Mouse (Mus musculus) intestine, embryonic 14.5 days (tissue): ENCODE data around the gene Sh3bp2. TPM values are rescaled to one million over a fixed set of nuclear protein-coding genes. Genes with fewer than 3 reads are reported as not detected.

Experiments
- ATAC-seq: fragments of 200-750 bp; cut with Nextera tagmentation; replicated peaks from 2 replicates; pipeline ENCODE4 v1.8.0; 2017; ENCODE audit warnings: low read depth, moderate number of reproducible peaks, moderate TSS enrichment, moderate library complexity; ENCODE audit not compliant: low FRiP score, low TSS enrichment
- DNase-seq: peaks from one replicate; pipeline ENCODE4 v3.0.0-alpha.2; 2018; ENCODE audit warnings: low spot score
- H3K27ac ChIP-seq: fragments of 300-500 bp; sonication (generic); 2 replicates; pipeline ENCODE4 v1.5.1; 2014; ENCODE audit warnings: low read depth, mild to moderate bottlenecking, control low read depth
- H3K27me3 ChIP-seq: fragments of 300-500 bp; sonication (generic); replicated peaks from 2 replicates; pipeline ENCODE4 v1.6.1; 2014; ENCODE audit warnings: low read length, control low read depth; ENCODE audit not compliant: control insufficient read depth, insufficient read depth
- H3K36me3 ChIP-seq: fragments of 300-500 bp; sonication (generic); 2 replicates; pipeline ENCODE4 v1.6.1; 2014; ENCODE audit warnings: low read length, control low read depth; ENCODE audit not compliant: control insufficient read depth, insufficient read depth
- H3K4me1 ChIP-seq: fragments of 300-500 bp; sonication (generic); replicated peaks from 2 replicates; pipeline ENCODE4 v1.6.1; 2014; ENCODE audit warnings: low read length, control low read depth, mixed read lengths; ENCODE audit not compliant: control insufficient read depth, insufficient read depth
- H3K4me2 ChIP-seq: fragments of 300-500 bp; sonication (generic); 2 replicates; pipeline ENCODE4 v1.6.1; 2014; ENCODE audit warnings: low read length
- H3K4me3 ChIP-seq: fragments of 300-500 bp; sonication (generic); 2 replicates; pipeline ENCODE4 v1.5.1; 2014; ENCODE audit warnings: low read depth, low read length, control low read depth, mixed read lengths
- H3K9ac ChIP-seq: fragments of 300-500 bp; sonication (generic); 2 replicates; pipeline ENCODE4 v1.6.1; 2014; ENCODE audit warnings: mild to moderate bottlenecking, low read length
- H3K9me3 ChIP-seq: fragments of 300-500 bp; sonication (generic); 2 replicates; pipeline ENCODE4 v1.6.1; 2016; ENCODE audit warnings: low read length, control low read depth; ENCODE audit not compliant: control insufficient read depth
- WGBS: fragments of 180-500 bp; shearing (Covaris S2); extraction: QIAGEN DNeasy Blood & Tissue Kit; methylation state at CpG from one replicate; pipeline ENCODE4 v1.1.7; 2014; 5-methylcytosine and 5-hydroxymethylcytosine counted together
- polyA plus RNA-seq: library from polyadenylated mRNA; unstranded; fragments of >200 nt; fragmentation: Nextera tagmentation; extraction: Ambion mirVana; gene quantifications from 2 replicates; pipeline ENCODE4 v1.2.1, GENCODE M21; 2014

Gene Sh3bp2
- polyA plus RNA-seq, result 5.7 and 7.7 TPM in 2 replicates

DNA sequence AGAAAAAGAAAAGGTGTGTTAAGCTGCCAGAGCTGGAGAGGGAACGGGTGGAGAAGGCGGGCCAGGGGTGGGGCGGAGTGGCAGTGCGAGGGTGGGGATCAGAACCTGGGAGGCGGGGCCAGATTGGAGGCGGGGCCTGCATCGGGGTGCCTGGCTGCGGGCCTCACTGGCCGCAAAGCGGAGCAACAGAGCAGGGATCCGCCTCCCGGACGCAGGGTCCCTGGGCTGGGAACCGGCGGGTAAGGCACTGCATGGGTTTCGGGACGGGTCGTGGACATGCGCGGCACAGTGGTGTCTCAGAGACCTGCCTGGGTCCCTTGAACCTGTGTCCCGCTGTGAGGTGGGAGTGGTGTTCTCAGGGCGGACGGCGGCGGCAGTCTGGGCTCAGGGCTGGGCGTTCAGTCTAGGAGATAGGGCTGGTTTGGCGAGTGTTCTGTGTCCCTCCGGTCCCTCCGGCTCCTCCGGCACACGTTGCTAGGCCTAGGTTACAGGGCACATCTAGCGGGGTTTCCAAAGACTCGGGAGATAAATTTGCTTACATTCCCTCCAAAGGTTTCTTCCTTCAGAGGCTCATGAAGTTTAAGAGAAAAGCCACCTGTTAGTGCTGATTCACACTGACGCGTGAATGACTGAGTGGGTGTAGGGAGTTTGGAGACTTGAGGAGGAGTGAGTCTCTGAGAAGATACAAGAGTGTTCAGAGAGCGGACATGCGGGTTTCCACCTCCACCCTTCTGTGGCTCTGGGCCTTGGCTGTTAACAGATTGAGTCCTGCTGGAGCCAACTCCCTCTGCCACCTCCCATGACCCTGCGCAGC is at the start of gene Sh3bp2:
TSS of gene Sh3bp2 (plus strand) at position 176 of the 814 bp plus-strand sequence.
- H3K9ac ChIP-seq, result peak within 1 kb of the TSS; percentile 42; the same call in 1 of the 2 replicates
- no peaks in the 10 kb centered on the region for H3K36me3 ChIP-seq
- H3K9me3 ChIP-seq, result no peaks in the 10 kb centered on the region
- peak; percentile 97 for DNase-seq
- peak within 1 kb of the TSS; percentile 69 for H3K4me2 ChIP-seq
- peak within 1 kb of the TSS; percentile 46 for H3K4me3 ChIP-seq
- H3K4me1 ChIP-seq, result peaks cover 7% of the 10 kb centered on the region; the same call in 1 of the 2 replicates
- ATAC-seq, result peak; percentile 95
- no peaks in the 10 kb centered on the region for H3K27me3 ChIP-seq
- no peak within 1 kb of the TSS for H3K27ac ChIP-seq
- WGBS, result 3% methylated on average over 36 of the region's 38 CpGs

DNA sequence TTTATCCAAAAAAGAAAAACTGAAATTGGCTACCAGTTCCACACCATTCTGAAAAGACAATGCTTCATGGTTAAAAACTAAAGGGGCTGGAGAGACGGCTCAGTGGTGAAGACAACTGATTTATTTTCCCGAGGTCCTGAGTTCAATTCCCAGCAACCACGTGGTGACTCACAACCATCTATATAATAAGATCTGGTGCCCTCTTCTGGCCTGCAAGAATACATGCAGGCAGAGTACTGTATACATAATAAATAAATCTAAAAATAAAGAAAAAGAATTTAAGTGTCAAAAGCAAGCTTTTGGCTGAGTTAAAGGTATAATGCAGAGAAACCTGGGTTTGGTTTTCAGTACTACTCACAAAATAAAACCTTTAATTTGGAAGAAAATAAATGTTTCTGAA is 44.7 kb upstream of the Sh3bp2 start:
- Histone ChIP-seq H3K36me3 (peaks cover 73% of the 10 kb centered on the region), H3K4me1 (no peaks in the 10 kb centered on the region)

DNA sequence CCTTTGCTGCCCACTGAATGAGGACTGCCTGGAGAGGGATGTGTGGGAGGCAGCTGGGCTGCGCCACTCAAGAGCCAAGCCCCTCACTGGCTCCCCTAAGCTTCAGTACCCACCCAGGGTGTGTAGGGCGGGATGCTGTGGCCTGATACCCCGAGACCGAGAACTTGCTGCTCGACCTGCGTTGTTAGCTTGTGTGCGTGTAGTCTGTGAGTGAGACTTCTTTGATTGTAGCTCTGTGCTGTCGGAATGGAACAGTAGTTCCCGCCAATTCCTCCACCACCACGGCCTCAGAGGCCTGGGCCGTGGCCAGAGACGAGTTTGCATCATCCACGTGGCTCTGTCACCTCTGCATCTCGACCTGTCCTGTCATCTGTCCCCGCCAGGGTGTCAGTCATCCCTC is 39.9 kb upstream of the Sh3bp2 start:
- Histone ChIP-seq H3K27me3 (no peaks in the 10 kb centered on the region), H3K4me2 (no peak overlapping the region), H3K4me1 (no peaks in the 10 kb centered on the region), H3K9me3 (no peaks in the 10 kb centered on the region), H3K9ac (no peak overlapping the region), H3K36me3 (peaks cover 41% of the 10 kb centered on the region), H3K4me3 (no peak overlapping the region), H3K27ac (no peak overlapping the region)
- 91% methylated on average over 15 of the region's 15 CpGs for WGBS
- DNase-seq (no peak), ATAC-seq (no peak)

More for the DNA sequence above, 44.7 kb upstream of the Sh3bp2 start:
- H3K9ac ChIP-seq, result no peak overlapping the region
- no peak overlapping the region for H3K27ac ChIP-seq
- 79% methylated on average over 3 of the region's 3 CpGs for WGBS
- no peaks in the 10 kb centered on the region for H3K9me3 ChIP-seq
- ATAC-seq (no peak), DNase-seq (peak; percentile 23)
- no peak overlapping the region for H3K4me2 ChIP-seq
- no peaks in the 10 kb centered on the region for H3K27me3 ChIP-seq
- no peak overlapping the region for H3K4me3 ChIP-seq

DNA sequence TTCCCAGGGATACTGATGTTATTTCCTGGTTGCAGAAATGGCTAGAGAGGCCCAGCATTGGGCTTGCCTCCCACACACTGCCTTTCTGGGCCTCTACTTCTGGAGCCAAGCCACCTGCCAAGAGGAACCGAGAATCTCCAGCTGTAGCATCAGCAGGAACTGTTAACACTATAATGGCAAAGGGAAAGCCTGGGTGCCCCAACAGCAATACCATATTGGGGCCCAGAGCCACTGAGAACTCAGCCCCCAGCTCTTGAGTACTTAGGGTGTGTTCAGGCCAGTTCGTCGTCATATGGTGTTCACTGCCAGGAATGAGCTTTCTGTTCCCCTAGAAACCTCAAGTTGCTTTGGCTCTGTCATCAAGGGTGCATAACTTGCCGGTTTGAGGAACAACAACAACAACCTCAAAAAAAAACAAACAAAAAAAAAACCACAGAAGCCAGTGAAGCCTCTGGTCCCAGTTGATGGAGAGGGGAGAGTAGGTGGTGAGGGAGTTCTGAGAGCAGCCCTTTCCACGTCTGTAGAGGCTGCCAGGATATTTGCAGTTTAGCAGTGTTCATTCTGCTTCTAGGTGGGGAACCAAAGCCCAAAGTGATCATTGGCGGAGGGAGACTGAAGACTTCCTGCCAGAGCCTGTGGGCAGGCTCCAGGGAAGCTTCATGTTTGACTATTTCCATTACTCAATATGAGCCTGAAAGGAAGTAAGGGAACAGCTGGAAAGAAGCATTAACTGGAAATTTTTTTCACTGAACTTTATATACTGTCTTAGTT is 38.1 kb upstream of the Sh3bp2 start:
- Histone ChIP-seq H3K4me1 (no peaks in the 10 kb centered on the region), H3K27ac (no peak overlapping the region), H3K9me3 (no peaks in the 10 kb centered on the region), H3K36me3 (peaks cover 27% of the 10 kb centered on the region), H3K4me3 (no peak overlapping the region), H3K9ac (no peak overlapping the region), H3K4me2 (no peak overlapping the region), H3K27me3 (no peaks in the 10 kb centered on the region)
- 76% methylated on average over 6 of the region's 6 CpGs for WGBS
- DNase-seq (peak; percentile 46), ATAC-seq (no peak)

DNA sequence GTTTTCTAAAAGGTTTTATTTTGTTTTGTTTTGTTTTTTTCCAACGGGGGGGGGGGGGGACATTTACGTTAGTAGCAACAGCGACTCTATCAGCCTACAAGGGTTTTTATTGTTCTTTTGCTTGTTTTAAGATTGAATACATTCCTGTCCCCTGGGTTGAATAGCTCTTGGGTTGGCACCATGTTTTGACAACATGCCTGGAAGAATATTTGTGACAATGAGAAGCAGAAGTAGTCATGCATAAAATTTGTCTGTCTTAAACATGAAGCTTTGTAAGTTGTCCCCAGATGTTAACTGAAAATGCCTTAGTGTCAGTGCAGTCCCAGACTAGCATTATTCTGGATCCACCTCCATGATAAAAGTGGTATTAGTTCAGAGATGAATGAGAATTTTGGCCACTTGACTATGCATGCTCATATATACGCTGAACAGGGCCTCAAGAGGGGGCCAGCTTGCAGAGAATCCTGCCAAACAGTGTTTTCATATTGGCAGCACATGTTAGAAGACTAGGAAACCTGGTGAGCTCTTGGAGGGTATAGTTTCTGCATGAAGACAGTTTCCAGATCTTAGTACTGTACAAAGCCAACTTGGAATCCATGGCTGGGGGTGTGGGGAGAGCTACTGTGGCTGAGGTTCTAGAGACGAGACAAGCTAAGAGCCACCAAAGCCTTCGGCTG is 36.8 kb upstream of the Sh3bp2 start:
- Histone ChIP-seq H3K27me3 (no peaks in the 10 kb centered on the region), H3K27ac (no peak overlapping the region), H3K4me2 (no peak overlapping the region), H3K4me1 (no peaks in the 10 kb centered on the region), H3K36me3 (peaks cover 24% of the 10 kb centered on the region), H3K4me3 (no peak overlapping the region), H3K9me3 (no peaks in the 10 kb centered on the region), H3K9ac (no peak overlapping the region)
- ATAC-seq, result no peak
- 79% methylated on average over 6 of the region's 6 CpGs for WGBS
- peak; percentile 46 for DNase-seq

DNA sequence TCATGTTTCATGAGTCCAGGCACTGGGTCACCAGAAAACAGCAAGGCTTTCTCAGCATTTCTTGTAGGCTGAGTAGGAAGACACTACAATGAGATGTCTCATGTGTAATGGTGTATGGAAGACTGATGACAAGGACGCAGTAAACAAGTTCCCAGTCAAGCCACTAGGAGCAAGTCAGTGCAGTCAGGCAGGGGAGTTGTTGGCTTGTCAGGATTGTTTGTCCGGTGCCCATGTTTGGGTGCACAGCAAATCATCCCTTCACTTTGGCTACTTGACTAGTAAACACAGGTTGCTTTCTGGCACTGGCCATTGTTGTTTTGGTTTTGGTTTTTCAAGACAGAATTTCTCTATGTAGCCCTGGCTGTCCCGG is 36.2 kb upstream of the Sh3bp2 start:
- peaks cover 24% of the 10 kb centered on the region for H3K36me3 ChIP-seq
- H3K9me3 ChIP-seq, result no peaks in the 10 kb centered on the region
- H3K4me1 ChIP-seq, result no peaks in the 10 kb centered on the region
- no peak overlapping the region for H3K9ac ChIP-seq
- ATAC-seq (no peak), DNase-seq (peak; percentile 42)
- no peak overlapping the region for H3K27ac ChIP-seq
- H3K4me3 ChIP-seq, result no peak overlapping the region
- no peak overlapping the region for H3K4me2 ChIP-seq
- 91% methylated on average over 3 of the region's 3 CpGs for WGBS
- no peaks in the 10 kb centered on the region for H3K27me3 ChIP-seq

DNA sequence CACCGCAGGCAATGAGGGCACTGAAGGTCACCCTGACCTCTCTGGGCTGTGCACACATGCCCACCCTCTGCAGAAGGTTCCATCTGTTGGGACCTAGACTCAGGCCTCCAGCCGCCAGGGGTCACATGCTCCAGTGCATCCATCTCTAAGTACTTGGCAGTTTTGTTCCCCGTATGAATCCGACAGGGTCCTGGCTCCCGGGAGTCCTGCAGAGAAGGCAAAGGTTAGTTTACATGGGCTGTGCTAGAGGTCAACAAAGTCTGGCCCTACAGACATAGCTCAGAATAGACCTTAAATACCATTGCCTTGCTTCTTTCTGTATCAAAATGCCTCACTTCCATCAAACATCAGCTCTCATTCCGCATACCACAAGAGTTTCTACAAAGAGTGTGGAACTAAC is 28.9 kb upstream of the Sh3bp2 start:
- Histone ChIP-seq H3K36me3 (peaks cover 6% of the 10 kb centered on the region; the same call in 1 of the 2 replicates), H3K4me1 (no peaks in the 10 kb centered on the region), H3K4me2 (no peak overlapping the region), H3K27me3 (no peaks in the 10 kb centered on the region), H3K9me3 (no peaks in the 10 kb centered on the region), H3K27ac (no peak overlapping the region), H3K9ac (no peak overlapping the region), H3K4me3 (no peak overlapping the region)
- DNase-seq, result peak; percentile 38
- 51% methylated on average over 6 of the region's 6 CpGs for WGBS
- no peak for ATAC-seq

DNA sequence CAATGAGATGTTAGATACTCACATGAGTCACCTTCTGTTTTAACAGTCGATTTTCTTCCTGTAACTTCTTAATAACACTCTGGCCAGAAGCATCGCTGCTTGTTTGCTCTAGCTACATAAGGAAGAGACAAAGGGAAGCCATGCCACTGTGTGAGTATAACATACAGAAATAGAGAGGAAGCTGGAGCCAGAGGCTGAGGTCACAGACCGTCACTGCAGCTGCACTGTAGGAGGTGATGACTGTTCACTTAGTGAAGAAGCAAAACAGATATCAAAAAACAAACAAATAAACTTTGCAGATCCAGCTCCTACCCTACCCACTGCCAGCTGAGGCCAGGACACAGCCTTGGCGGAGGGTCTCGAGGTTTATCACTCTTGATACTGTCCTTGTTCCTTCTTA is 24.8 kb upstream of the Sh3bp2 start:
- ATAC-seq (no peak), DNase-seq (peak; percentile 47)
- 69% methylated on average over 5 of the region's 5 CpGs for WGBS
- Histone ChIP-seq H3K27me3 (no peaks in the 10 kb centered on the region), H3K4me1 (no peaks in the 10 kb centered on the region), H3K9me3 (no peaks in the 10 kb centered on the region), H3K36me3 (peaks cover 12% of the 10 kb centered on the region; the same call in 1 of the 2 replicates), H3K4me3 (no peak overlapping the region), H3K9ac (no peak overlapping the region), H3K27ac (no peak overlapping the region), H3K4me2 (no peak overlapping the region)
